ENCODE assay signal across 16 mouse cellular contexts in genomic region chr10:78461767-78462166, GRCm38 (mm10). TPM values are rescaled to one million over a fixed set of nuclear protein-coding genes. Genes with fewer than 3 reads are reported as not detected.
DNase-seq lines count a peak whose midpoint lies in the region; ATAC-seq and TF ChIP-seq lines count a peak whose summit lies in the region.
"Had no signal": no experiment of that assay in that cellular context is flagged by ENCODE, and none has a peak within 500 bp of the region (broad histone marks: within the 10 kb centered on the region; RNA-seq: fewer than 3 reads in every experiment).

No protein-coding gene starts in this region.

- H3K4me2 ChIP-seq in intestine, postnatal 0 days (replicated peaks; ENCODE audit: low read depth), result no peak overlapping the region
- H3K4me2 ChIP-seq in intestine, embryonic 16.5 days (ENCODE audit: low read depth, low read length), result no peak overlapping the region
- H3K4me2 ChIP-seq: heart, embryonic 13.5 days; hindbrain, embryonic 14.5 days; liver, embryonic 15.5 days; neural tube, embryonic 15.5 days had no signal

- H3K27ac ChIP-seq in intestine, postnatal 0 days (ENCODE audit: low read depth, low read length), result peak overlapping the region; percentile 15; the same call in 1 of the 2 replicates
- no peak overlapping the region for H3K27ac ChIP-seq in intestine, embryonic 16.5 days (ENCODE audit: low read length)
- no peak overlapping the region for H3K27ac ChIP-seq in ES-Bruce4 (ENCODE audit: insufficient read depth, low read length)
- H3K27ac ChIP-seq: heart, embryonic 13.5 days; hindbrain, embryonic 14.5 days; liver, embryonic 15.5 days; neural tube, embryonic 15.5 days had no signal

- no peak for TF ChIP-seq POLR2A in ES-Bruce4 (IDR thresholded peaks at IDR 0.05; ENCODE audit: insufficient read depth, low read length)

- H3K9me3 ChIP-seq in intestine, postnatal 0 days (ENCODE audit: control insufficient read depth), result no peaks in the 10 kb centered on the region
- no peaks in the 10 kb centered on the region for H3K9me3 ChIP-seq in intestine, embryonic 16.5 days (ENCODE audit: control insufficient read depth, low read length)
- H3K9me3 ChIP-seq in ES-Bruce4 (replicated peaks; ENCODE audit: control insufficient read depth, insufficient read depth, low read length, poor library complexity, severe bottlenecking), result no peaks in the 10 kb centered on the region
- H3K9me3 ChIP-seq: heart, embryonic 13.5 days; liver, embryonic 15.5 days; neural tube, embryonic 15.5 days had no signal

- 76% methylated on average over 4 of the region's 4 CpGs for WGBS in intestine, postnatal 0 days
- 80% methylated on average over 4 of the region's 4 CpGs for WGBS in intestine, embryonic 16.5 days

- peak; percentile 20 for DNase-seq in retina, postnatal 1 day
- DNase-seq in retina, embryonic 14.5 days (ENCODE audit: low spot score), result no peak
- peak; percentile 45 for DNase-seq in induced T-regulatory cell, adult 2 months (ENCODE audit: low read depth)
- DNase-seq in right cerebral cortex, postnatal 10 days (ENCODE audit: low spot score in 2 of 2), result no peak
- DNase-seq in adrenal gland, postnatal 25 days, result no peak
- DNase-seq: kidney, postnatal 14 days; midbrain, embryonic 14.5 days had no signal

- no peak for TF ChIP-seq EP300 in ES-Bruce4 (IDR thresholded peaks at IDR 0.05; ENCODE audit: insufficient read depth, low read depth, low read length)

- no peak overlapping the region for H3K4me3 ChIP-seq in intestine, postnatal 0 days (ENCODE audit: low read depth, low read length)
- no peak overlapping the region for H3K4me3 ChIP-seq in intestine, embryonic 16.5 days (ENCODE audit: low read length)
- no peak overlapping the region for H3K4me3 ChIP-seq in ES-Bruce4 (ENCODE audit: low read depth, low read length)
- H3K4me3 ChIP-seq: heart, embryonic 13.5 days; liver, embryonic 15.5 days; neural tube, embryonic 15.5 days had no signal

- 0 out of 2 replicates have a peak, but pooled peaks cover 10% of the 10 kb centered on the region for H3K4me1 ChIP-seq in intestine, postnatal 0 days (replicated peaks; ENCODE audit: control insufficient read depth, insufficient read depth, low read length)
- peaks cover 44% of the 10 kb centered on the region for H3K4me1 ChIP-seq in intestine, embryonic 16.5 days (ENCODE audit: control insufficient read depth, insufficient read depth, low read length)
- H3K4me1 ChIP-seq in ES-Bruce4 (ENCODE audit: control insufficient read depth, insufficient read depth, low read length), result peaks cover 6% of the 10 kb centered on the region

- H3K27me3 ChIP-seq in intestine, postnatal 0 days (replicated peaks; ENCODE audit: control insufficient read depth, insufficient read depth, low read length), result no peaks in the 10 kb centered on the region
- no peaks in the 10 kb centered on the region for H3K27me3 ChIP-seq in intestine, embryonic 16.5 days (replicated peaks; ENCODE audit: control insufficient read depth, insufficient read depth, low read length)
- no peaks in the 10 kb centered on the region for H3K27me3 ChIP-seq in ES-Bruce4 (ENCODE audit: control insufficient read depth, insufficient read depth, low read length, poor library complexity, severe bottlenecking)
- H3K27me3 ChIP-seq: liver, embryonic 15.5 days; neural tube, embryonic 15.5 days had no signal

- H3K36me3 ChIP-seq in intestine, postnatal 0 days (ENCODE audit: control insufficient read depth, insufficient read depth), result no peaks in the 10 kb centered on the region
- H3K36me3 ChIP-seq in intestine, embryonic 16.5 days (ENCODE audit: control insufficient read depth, insufficient read depth, low read length), result no peaks in the 10 kb centered on the region
- no peaks in the 10 kb centered on the region for H3K36me3 ChIP-seq in ES-Bruce4 (ENCODE audit: control insufficient read depth, insufficient read depth, low read length, poor library complexity, severe bottlenecking)
- H3K36me3 ChIP-seq: heart, embryonic 13.5 days; liver, embryonic 15.5 days; neural tube, embryonic 15.5 days had no signal

- peak; percentile 54 for TF ChIP-seq CTCF in intestine, postnatal 0 days (IDR thresholded peaks at IDR 0.05; ENCODE audit: low read depth)
- peak; percentile 51 for TF ChIP-seq CTCF in ES-Bruce4 (IDR thresholded peaks at IDR 0.05; ENCODE audit: low read depth, low read length)

- no peak overlapping the region for H3K9ac ChIP-seq in intestine, postnatal 0 days (ENCODE audit: low read depth, low read length)
- H3K9ac ChIP-seq in intestine, embryonic 16.5 days (ENCODE audit: low read depth, low read length), result no peak overlapping the region
- no peak overlapping the region for H3K9ac ChIP-seq in ES-Bruce4 (ENCODE audit: low read depth, poor library complexity, severe bottlenecking)
- H3K9ac ChIP-seq: heart, embryonic 13.5 days; hindbrain, embryonic 14.5 days; liver, embryonic 15.5 days; neural tube, embryonic 15.5 days had no signal

- ATAC-seq in intestine, postnatal 0 days, result no peak
- no peak for ATAC-seq in intestine, embryonic 16.5 days

RNA-seq across cellular contexts. Expression of gene Pdxk, which starts 3.0 kb away (rescaled TPM):
- polyA plus RNA-seq in intestine, postnatal 0 days (2015; fragmentation: Nextera tagmentation; extraction: Ambion mirVana), result 22.8 and 26.5 TPM in 2 replicates
- 35.9 and 39.9 TPM in 2 replicates for polyA plus RNA-seq in intestine, embryonic 16.5 days (2015; fragmentation: Nextera tagmentation; extraction: Ambion mirVana)
- 13.7 and 14.6 TPM in 2 replicates for polyA plus RNA-seq in ES-Bruce4 (2011; ENCODE audit: insufficient read depth, insufficient read length, low read depth, missing spikeins)
- 23.2 and 24.1 TPM in 2 replicates for total RNA-seq in adrenal gland, postnatal 25 days (2021)

RNA-seq across cellular contexts. Expression of gene Cstb, which starts 36.3 kb away (rescaled TPM):
- 1,208 and 1,296 TPM in 2 replicates for polyA plus RNA-seq in intestine, postnatal 0 days (2015; fragmentation: Nextera tagmentation; extraction: Ambion mirVana)
- polyA plus RNA-seq in intestine, embryonic 16.5 days (2015; fragmentation: Nextera tagmentation; extraction: Ambion mirVana), result 288 and 325 TPM in 2 replicates
- polyA plus RNA-seq in ES-Bruce4 (2011; ENCODE audit: insufficient read depth, insufficient read length, low read depth, missing spikeins), result 212 and 214 TPM in 2 replicates
- total RNA-seq in adrenal gland, postnatal 25 days (2021), result 257 and 265 TPM in 2 replicates

RNA-seq across cellular contexts. Expression of gene Rrp1, which starts 48.9 kb away (rescaled TPM):
- polyA plus RNA-seq in intestine, postnatal 0 days (2015; fragmentation: Nextera tagmentation; extraction: Ambion mirVana), result 141 and 148 TPM in 2 replicates
- polyA plus RNA-seq in intestine, embryonic 16.5 days (2015; fragmentation: Nextera tagmentation; extraction: Ambion mirVana), result 252 and 268 TPM in 2 replicates
- 132 and 136 TPM in 2 replicates for polyA plus RNA-seq in ES-Bruce4 (2011; ENCODE audit: insufficient read depth, insufficient read length, low read depth, missing spikeins)
- total RNA-seq in adrenal gland, postnatal 25 days (2021), result 228 and 255 TPM in 2 replicates

RNA-seq across cellular contexts. Expression of gene Olfr1358, which starts 55.5 kb away (rescaled TPM):
- not detected in 2 replicates for polyA plus RNA-seq in intestine, postnatal 0 days (2015; fragmentation: Nextera tagmentation; extraction: Ambion mirVana)
- polyA plus RNA-seq in intestine, embryonic 16.5 days (2015; fragmentation: Nextera tagmentation; extraction: Ambion mirVana), result not detected in 2 replicates
- not detected in 2 replicates for polyA plus RNA-seq in ES-Bruce4 (2011; ENCODE audit: insufficient read depth, insufficient read length, low read depth, missing spikeins)
- total RNA-seq in adrenal gland, postnatal 25 days (2021), result not detected in 2 replicates
- total RNA-seq: adrenal gland, postnatal 36 days; left cerebral cortex, adult 18-20 months had no signal
- polyA plus RNA-seq: heart, embryonic 13.5 days; hindbrain, embryonic 14.5 days; liver, embryonic 15.5 days; midbrain, embryonic 14.5 days; neural tube, embryonic 15.5 days had no signal

Comparison
In these comparisons a context has a peak if more than half of its experiments do, and no peak if none do; other contexts are left out.
1. DNase-seq: peak in retina, postnatal 1 day (single experiment) and induced T-regulatory cell, adult 2 months (single experiment); none in retina, embryonic 14.5 days (single experiment), right cerebral cortex, postnatal 10 days (0 of 2) and adrenal gland, postnatal 25 days (single experiment).